Mouse (Mus musculus) limb, embryonic 12.5 days (tissue): ENCODE data around the gene Kif11. TPM values are rescaled to one million over a fixed set of nuclear protein-coding genes. Genes with fewer than 3 reads are reported as not detected.

Experiments used
- ATAC-seq: fragments of 200-750 bp; cut with Nextera tagmentation; 2 replicates; pipeline ENCODE4 v1.8.0; 2017; ENCODE audit warnings: low read depth, moderate TSS enrichment; ENCODE audit not compliant: insufficient number of reproducible peaks, insufficient read depth, low FRiP score, low TSS enrichment
- H3K27ac ChIP-seq: fragments of 300-500 bp; sonication (generic); 2 replicates; pipeline ENCODE4 v1.5.1; 2016; ENCODE audit warnings: mild to moderate bottlenecking, moderate library complexity
- H3K27me3 ChIP-seq: fragments of 300-500 bp; sonication (generic); 2 replicates; pipeline ENCODE4 v1.6.1; 2016; ENCODE audit warnings: mild to moderate bottlenecking, moderate library complexity
- H3K36me3 ChIP-seq: fragments of 300-500 bp; sonication (generic); 2 replicates; pipeline ENCODE4 v1.6.1; 2016; ENCODE audit warnings: mild to moderate bottlenecking, moderate library complexity
- H3K4me1 ChIP-seq: fragments of 300-500 bp; sonication (generic); replicated peaks from 2 replicates; pipeline ENCODE4 v1.6.1; 2016
- H3K4me2 ChIP-seq: fragments of 300-500 bp; sonication (generic); 2 replicates; pipeline ENCODE4 v1.6.1; 2016; ENCODE audit warnings: mild to moderate bottlenecking, moderate library complexity
- H3K4me3 ChIP-seq: fragments of 300-500 bp; sonication (generic); replicated peaks from 2 replicates; pipeline ENCODE4 v1.5.1; 2016; ENCODE audit warnings: mild to moderate bottlenecking
- H3K9ac ChIP-seq: fragments of 300-500 bp; sonication (generic); replicated peaks from 2 replicates; pipeline ENCODE4 v1.6.1; 2016; ENCODE audit warnings: mild to moderate bottlenecking, moderate library complexity
- H3K9me3 ChIP-seq: fragments of 300-500 bp; sonication (generic); 2 replicates; pipeline ENCODE4 v1.6.1; 2016; ENCODE audit warnings: mild to moderate bottlenecking, moderate library complexity
- whole genome bisulfite sequencing: fragments of 180-500 bp; shearing (Covaris S2); methylation state at CpG from one replicate; pipeline ENCODE4 v1.1.7; 2016; 5-methylcytosine and 5-hydroxymethylcytosine counted together
- polyA plus RNA-seq: library from polyadenylated mRNA; unstranded; fragments of >200 nt; fragmentation: Nextera tagmentation; extraction: Ambion mirVana; gene quantifications from 2 replicates; pipeline ENCODE4 v1.2.1, GENCODE M21; 2016

Gene Kif11
- polyA plus RNA-seq, 1 experiment from 2014 or later: 89.1 TPM

GRCm38 (mm10) chr19:37378816-37379215 is 2.6 kb downstream of the Kif11 start:
- peaks cover 10% of the 10 kb centered on the region; the same call in 1 of the 2 replicates for H3K36me3 ChIP-seq

DNA sequence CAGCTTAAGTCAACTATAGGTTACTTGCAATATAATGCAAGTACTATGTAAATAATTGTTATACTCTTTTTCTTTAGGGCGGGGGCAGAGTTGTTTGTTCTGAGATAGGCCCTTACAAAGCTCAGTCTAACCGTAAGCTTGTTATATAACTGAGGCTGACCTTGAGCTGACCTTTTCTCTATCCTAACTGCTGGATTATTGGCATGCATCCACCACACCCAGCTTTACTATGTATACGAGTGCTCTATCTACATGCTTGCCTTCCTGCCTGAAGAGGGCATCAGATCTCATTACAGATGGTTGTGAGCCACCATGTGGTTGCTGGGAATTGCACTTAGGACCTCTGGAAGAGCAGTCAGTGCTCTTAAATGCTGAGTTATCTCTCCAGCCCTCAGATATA is 9.9 kb downstream of the Kif11 start:
- Histone ChIP-seq H3K9ac (no peak overlapping the region), H3K4me1 (no peaks in the 10 kb centered on the region), H3K4me2 (no peak overlapping the region), H3K4me3 (no peak overlapping the region), H3K9me3 (no peaks in the 10 kb centered on the region), H3K36me3 (peaks cover 69% of the 10 kb centered on the region), H3K27ac (no peak overlapping the region), H3K27me3 (no peaks in the 10 kb centered on the region)
- WGBS: 84% methylated on average over 3 of the region's 3 CpGs
- no peak for ATAC-seq

More at GRCm38 (mm10) chr19:37378816-37379215, 2.6 kb downstream of the Kif11 start:
- WGBS: 68% methylated on average over 6 of the region's 6 CpGs
- Histone ChIP-seq H3K27ac (no peak overlapping the region), H3K4me2 (peak overlapping the region; percentile 6; the same call in 1 of the 2 replicates), H3K9ac (0 out of 2 replicates have a peak overlapping the region, but pooled peaks have one; percentile 48), H3K4me1 (peaks cover 23% of the 10 kb centered on the region), H3K4me3 (no peak overlapping the region; the same call in 1 of the 2 replicates), H3K9me3 (no peaks in the 10 kb centered on the region), H3K27me3 (no peaks in the 10 kb centered on the region)
- ATAC-seq: no peak

DNA sequence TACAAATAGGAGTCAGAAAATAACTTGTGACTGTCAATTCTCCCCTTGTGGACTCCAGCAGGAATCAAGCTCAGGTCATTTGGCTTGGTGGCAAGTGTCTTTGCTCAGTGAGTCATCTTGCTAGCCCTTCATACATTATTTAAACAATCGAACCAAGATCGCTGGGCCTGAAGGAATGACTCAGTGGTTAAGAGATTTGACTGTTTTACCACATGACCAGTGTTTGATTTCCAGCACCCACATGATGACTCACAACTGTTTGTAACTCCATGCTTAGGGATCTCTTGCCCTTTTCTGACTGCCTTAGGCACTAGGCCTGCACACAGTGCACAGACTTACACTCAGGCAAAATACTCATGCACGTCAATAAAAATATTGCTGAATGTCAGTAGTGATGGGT is 15.7 kb downstream of the Kif11 start:
- Histone ChIP-seq H3K27ac (no peak overlapping the region), H3K4me2 (no peak overlapping the region), H3K36me3 (peaks cover 84% of the 10 kb centered on the region), H3K27me3 (no peaks in the 10 kb centered on the region), H3K9me3 (no peaks in the 10 kb centered on the region), H3K9ac (no peak overlapping the region), H3K4me1 (no peaks in the 10 kb centered on the region), H3K4me3 (no peak overlapping the region)
- no peak for ATAC-seq
- WGBS: 96% methylated on average over 3 of the region's 3 CpGs

DNA sequence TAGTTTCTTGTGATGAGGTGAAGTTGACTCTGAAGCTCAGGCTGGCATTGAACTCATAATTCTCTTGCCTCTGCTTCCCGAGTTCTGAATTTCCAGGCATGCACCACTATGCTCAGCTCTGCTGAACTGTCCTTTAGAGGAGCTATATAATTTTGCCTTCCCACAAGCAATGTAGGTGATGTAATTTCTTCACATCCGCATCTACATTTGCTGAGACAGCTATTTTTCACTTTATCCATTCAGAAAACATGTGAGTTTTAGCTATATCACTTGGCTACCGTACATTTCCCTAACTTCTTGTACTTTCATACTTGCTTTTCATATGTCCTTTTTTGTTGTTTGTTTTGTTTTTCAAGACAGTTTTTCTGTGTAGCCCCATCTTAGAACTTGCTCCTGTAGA is 20.1 kb downstream of the Kif11 start:
- no peaks in the 10 kb centered on the region for H3K9me3 ChIP-seq

GRCm38 (mm10) chr19:37400936-37401335 is 24.7 kb downstream of the Kif11 start:
- Histone ChIP-seq H3K9ac (no peak overlapping the region), H3K4me3 (no peak overlapping the region), H3K4me2 (no peak overlapping the region), H3K27me3 (no peaks in the 10 kb centered on the region), H3K4me1 (no peaks in the 10 kb centered on the region), H3K36me3 (peaks cover 93% of the 10 kb centered on the region), H3K27ac (no peak overlapping the region), H3K9me3 (no peaks in the 10 kb centered on the region)
- WGBS: 85% methylated on average over 6 of the region's 6 CpGs
- no peak for ATAC-seq

More for the DNA sequence above, 20.1 kb downstream of the Kif11 start:
- H3K4me2 ChIP-seq: no peak overlapping the region
- H3K27me3 ChIP-seq: no peaks in the 10 kb centered on the region
- no peak for ATAC-seq
- H3K27ac ChIP-seq: no peak overlapping the region
- no peak overlapping the region for H3K9ac ChIP-seq
- WGBS: 96% methylated on average over 3 of the region's 3 CpGs
- H3K36me3 ChIP-seq: peaks cover 89% of the 10 kb centered on the region
- H3K4me3 ChIP-seq: no peak overlapping the region
- H3K4me1 ChIP-seq: no peaks in the 10 kb centered on the region

- Histone ChIP-seq H3K36me3 (peaks cover 75% of the 10 kb centered on the region), H3K27ac (no peak overlapping the region), H3K9me3 (no peaks in the 10 kb centered on the region), H3K4me2 (no peak overlapping the region), H3K4me1 (no peaks in the 10 kb centered on the region), H3K9ac (no peak overlapping the region), H3K4me3 (no peak overlapping the region), H3K27me3 (no peaks in the 10 kb centered on the region)
- 94% methylated on average over 4 of the region's 4 CpGs for WGBS
- no peak for ATAC-seq
Observed at GRCm38 (mm10) chr19:37418294-37418693, 42.1 kb downstream of the Kif11 start.

GRCm38 (mm10) chr19:37419613-37420012 is 43.4 kb downstream of the Kif11 start:
- H3K9me3 ChIP-seq: no peaks in the 10 kb centered on the region
- H3K4me3 ChIP-seq: no peak overlapping the region
- no peak overlapping the region for H3K27ac ChIP-seq
- no peak for ATAC-seq
- no peaks in the 10 kb centered on the region for H3K27me3 ChIP-seq
- H3K9ac ChIP-seq: no peak overlapping the region
- 52% methylated on average over 3 of the region's 3 CpGs for WGBS
- no peak overlapping the region for H3K4me2 ChIP-seq
- H3K36me3 ChIP-seq: peaks cover 63% of the 10 kb centered on the region
- H3K4me1 ChIP-seq: no peaks in the 10 kb centered on the region

DNA sequence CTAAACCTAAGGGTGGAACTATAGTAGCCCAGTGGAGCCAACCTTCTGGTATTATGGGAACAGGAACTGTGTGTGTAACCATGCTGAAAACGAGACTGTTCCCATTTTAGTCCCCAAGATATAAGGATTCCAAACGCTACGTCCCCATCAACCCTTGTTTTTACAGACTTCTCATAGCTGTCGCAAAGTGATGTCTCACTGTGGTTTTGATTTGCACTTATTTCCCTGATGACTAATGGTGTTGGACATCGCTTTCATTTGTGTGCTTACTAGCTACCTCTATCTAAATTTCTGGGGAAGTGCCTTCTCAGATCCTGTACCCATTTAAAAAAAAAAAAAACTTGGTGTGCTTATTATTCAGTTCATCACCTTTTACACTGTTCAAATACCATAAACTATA is 52.4 kb downstream of the Kif11 start:
- H3K36me3 ChIP-seq: no peaks in the 10 kb centered on the region
- 75% methylated on average over 5 of the region's 5 CpGs for WGBS
- H3K4me3 ChIP-seq: no peak overlapping the region
- no peak for ATAC-seq
- H3K4me1 ChIP-seq: peaks cover 2% of the 10 kb centered on the region; the same call in 1 of the 2 replicates
- H3K9ac ChIP-seq: no peak overlapping the region
- H3K9me3 ChIP-seq: no peaks in the 10 kb centered on the region
- no peak overlapping the region for H3K4me2 ChIP-seq
- H3K27ac ChIP-seq: no peak overlapping the region
- H3K27me3 ChIP-seq: peaks cover 36% of the 10 kb centered on the region

DNA sequence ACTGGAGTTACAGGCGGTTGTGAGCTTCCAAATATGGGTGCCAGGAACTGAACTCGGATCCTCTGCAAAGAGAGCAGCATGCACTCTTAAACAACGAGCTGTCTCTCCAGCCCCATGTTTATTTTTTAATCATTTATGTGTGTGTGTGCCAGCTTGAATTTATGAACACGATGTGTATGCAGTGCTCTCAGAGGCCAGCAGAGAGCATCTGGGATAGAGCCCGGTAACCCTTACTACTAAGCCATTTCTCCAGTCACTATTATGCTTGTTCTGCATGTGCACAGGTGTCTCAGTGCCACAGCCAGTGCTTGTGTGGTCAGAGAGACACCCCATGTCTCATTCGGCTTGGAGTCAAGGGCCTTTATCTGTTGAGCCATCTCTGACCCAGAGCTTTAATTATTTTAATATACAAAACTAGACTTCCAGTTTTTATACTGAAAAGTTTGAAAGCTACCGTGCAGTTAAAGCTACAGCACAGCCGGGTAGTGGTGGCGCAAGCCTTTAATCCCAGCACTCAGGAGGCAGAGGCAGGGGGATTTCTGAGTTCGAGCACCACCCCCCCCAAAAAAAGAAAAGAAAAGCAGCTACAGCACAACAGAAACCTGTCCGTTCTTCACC is 55.0 kb downstream of the Kif11 start:
- Histone ChIP-seq H3K36me3 (no peaks in the 10 kb centered on the region), H3K9ac (no peak overlapping the region), H3K4me2 (no peak overlapping the region), H3K27ac (no peak overlapping the region), H3K9me3 (no peaks in the 10 kb centered on the region), H3K4me1 (peaks cover 21% of the 10 kb centered on the region), H3K27me3 (peaks cover 63% of the 10 kb centered on the region), H3K4me3 (no peak overlapping the region)
- ATAC-seq: no peak
- 89% methylated on average over 11 of the region's 11 CpGs for WGBS

- Histone ChIP-seq H3K36me3 (no peaks in the 10 kb centered on the region), H3K9ac (no peak overlapping the region), H3K27ac (no peak overlapping the region), H3K4me1 (peaks cover 21% of the 10 kb centered on the region), H3K27me3 (peaks cover 79% of the 10 kb centered on the region), H3K9me3 (no peaks in the 10 kb centered on the region), H3K4me3 (0 out of 2 replicates have a peak overlapping the region, but pooled peaks have one; percentile 4), H3K4me2 (0 out of 2 replicates have a peak overlapping the region, but pooled peaks have one; percentile 64)
- no peak for ATAC-seq
- WGBS: 15% methylated on average over 16 of the region's 16 CpGs
Observed at GRCm38 (mm10) chr19:37432868-37433570, 56.8 kb downstream of the Kif11 start.

GRCm38 (mm10) chr19:37433895-37434262 is 57.7 kb downstream of the Kif11 start:
- Histone ChIP-seq H3K4me1 (peaks cover 21% of the 10 kb centered on the region), H3K9ac (no peak overlapping the region), H3K4me2 (peak overlapping the region; percentile 64), H3K27me3 (peaks cover 84% of the 10 kb centered on the region), H3K4me3 (peak overlapping the region; percentile 52), H3K27ac (no peak overlapping the region), H3K36me3 (no peaks in the 10 kb centered on the region), H3K9me3 (no peaks in the 10 kb centered on the region)
- ATAC-seq: no peak
- under 1% methylated on average over 14 of the region's 14 CpGs for WGBS
